Mouse (Mus musculus) lung, embryonic 16.5 days (tissue): ENCODE measurements at regions not wholly inside any gene's neighbourhood (a gene's known extent, or its start where the extent isn't known, plus 50 kb on each side); places are given as distances from the start of the nearest gene placed in this dataset.
A peak's percentile ranks its signal among the peaks of the same experiment; 100 is the strongest.

Experiments
- ATAC-seq: fragments of 200-750 bp; cut with Nextera tagmentation; 2 replicates; pipeline ENCODE4 v1.8.0; 2017; ENCODE audit warnings: low read depth, mild to moderate bottlenecking, moderate library complexity
- H3K27ac ChIP-seq: fragments of 300-500 bp; sonication (generic); 2 replicates; pipeline ENCODE4 v1.5.1; 2014; ENCODE audit warnings: mild to moderate bottlenecking, control low read depth, low read length
- H3K27me3 ChIP-seq: fragments of 300-500 bp; sonication (generic); 2 replicates; pipeline ENCODE4 v1.6.1; 2014; ENCODE audit warnings: low read depth, low read length, mixed read lengths; ENCODE audit not compliant: control insufficient read depth, insufficient read depth
- H3K36me3 ChIP-seq: fragments of 300-500 bp; sonication (generic); 2 replicates; pipeline ENCODE4 v1.6.1; 2014; ENCODE audit warnings: low read length; ENCODE audit not compliant: control insufficient read depth, insufficient read depth
- H3K4me1 ChIP-seq: fragments of 300-500 bp; sonication (generic); replicated peaks from 2 replicates; pipeline ENCODE4 v1.6.1; 2014; ENCODE audit warnings: low read length, mixed read lengths; ENCODE audit not compliant: control insufficient read depth, insufficient read depth
- H3K4me2 ChIP-seq: fragments of 300-500 bp; sonication (generic); 2 replicates; pipeline ENCODE4 v1.6.1; 2014; ENCODE audit warnings: low read depth, low read length, control low read depth
- H3K4me3 ChIP-seq: fragments of 300-500 bp; sonication (generic); 2 replicates; pipeline ENCODE4 v1.5.1; 2014; ENCODE audit warnings: mild to moderate bottlenecking, low read length, control low read depth
- H3K9ac ChIP-seq: fragments of 300-500 bp; sonication (generic); 2 replicates; pipeline ENCODE4 v1.6.1; 2014; ENCODE audit warnings: low read length, control low read depth
- H3K9me3 ChIP-seq: fragments of 300-500 bp; sonication (generic); 2 replicates; pipeline ENCODE4 v1.6.1; 2016; ENCODE audit warnings: low read length; ENCODE audit not compliant: control insufficient read depth
- WGBS: fragments of 180-500 bp; shearing (Covaris S2); extraction: QIAGEN DNeasy Blood & Tissue Kit; methylation state at CpG from one replicate; pipeline ENCODE4 v1.1.7; 2014; 5-methylcytosine and 5-hydroxymethylcytosine counted together

DNA sequence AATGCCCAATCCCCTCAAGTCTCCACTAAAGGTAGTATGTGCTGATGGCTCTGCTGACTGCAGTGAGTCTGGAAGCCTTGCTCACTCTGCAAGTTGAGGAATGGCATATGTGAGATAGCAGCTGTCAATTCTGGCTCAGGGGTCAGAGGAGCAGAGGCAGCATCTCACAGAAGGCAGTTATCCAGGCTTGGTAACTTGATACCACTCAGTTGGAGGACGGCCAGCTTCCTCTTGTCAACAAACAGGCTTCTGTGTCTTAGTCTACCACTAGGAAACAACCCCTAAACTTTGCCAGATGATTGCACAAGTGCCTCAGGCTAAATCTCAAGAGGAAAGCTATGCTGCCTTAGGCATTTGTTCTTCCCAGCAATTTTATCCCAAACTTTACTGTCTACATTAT lies 55.7 kb upstream of the Gabre start:
- Histone ChIP-seq H3K4me3 (no peak overlapping the region), H3K27me3 (no peaks in the 10 kb centered on the region), H3K9ac (no peak overlapping the region), H3K4me2 (no peak overlapping the region), H3K9me3 (no peaks in the 10 kb centered on the region), H3K27ac (no peak overlapping the region), H3K4me1 (no peaks in the 10 kb centered on the region), H3K36me3 (no peaks in the 10 kb centered on the region)
- WGBS, result 23% methylated on average over 1 of the region's 1 CpGs
- peak; percentile 57; the same call in 1 of the 2 replicates for ATAC-seq

DNA sequence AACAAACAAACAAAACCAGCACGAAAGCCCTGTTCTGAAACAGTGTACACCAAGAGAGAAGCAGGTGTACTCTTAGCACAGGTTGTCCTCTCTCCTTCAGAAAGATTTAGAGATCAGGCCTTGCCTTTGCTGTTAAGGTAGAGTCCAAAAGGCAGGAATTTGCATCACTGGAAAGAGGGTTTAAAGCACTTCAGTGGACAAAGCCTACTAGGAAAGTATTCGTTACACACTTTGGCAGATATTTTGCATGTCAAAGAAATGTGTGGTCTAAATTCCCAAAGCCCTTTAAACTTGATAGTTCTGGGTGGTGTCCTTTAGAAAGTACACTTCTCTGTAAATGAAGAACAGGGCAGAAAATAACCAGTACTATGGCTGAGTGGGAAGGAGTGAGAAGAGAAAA lies 54.2 kb upstream of the Gabre start:
- no peaks in the 10 kb centered on the region for H3K4me1 ChIP-seq
- no peak overlapping the region for H3K4me2 ChIP-seq
- H3K9ac ChIP-seq, result no peak overlapping the region
- H3K27me3 ChIP-seq, result no peaks in the 10 kb centered on the region
- no peak for ATAC-seq
- no peak overlapping the region for H3K27ac ChIP-seq
- 65% methylated on average over 2 of the region's 2 CpGs for WGBS
- H3K36me3 ChIP-seq, result no peaks in the 10 kb centered on the region
- no peaks in the 10 kb centered on the region for H3K9me3 ChIP-seq
- no peak overlapping the region for H3K4me3 ChIP-seq
